Mouse (Mus musculus): ENCODE results near the gene Slc25a23.

The Slc25a23 gene

DNA sequence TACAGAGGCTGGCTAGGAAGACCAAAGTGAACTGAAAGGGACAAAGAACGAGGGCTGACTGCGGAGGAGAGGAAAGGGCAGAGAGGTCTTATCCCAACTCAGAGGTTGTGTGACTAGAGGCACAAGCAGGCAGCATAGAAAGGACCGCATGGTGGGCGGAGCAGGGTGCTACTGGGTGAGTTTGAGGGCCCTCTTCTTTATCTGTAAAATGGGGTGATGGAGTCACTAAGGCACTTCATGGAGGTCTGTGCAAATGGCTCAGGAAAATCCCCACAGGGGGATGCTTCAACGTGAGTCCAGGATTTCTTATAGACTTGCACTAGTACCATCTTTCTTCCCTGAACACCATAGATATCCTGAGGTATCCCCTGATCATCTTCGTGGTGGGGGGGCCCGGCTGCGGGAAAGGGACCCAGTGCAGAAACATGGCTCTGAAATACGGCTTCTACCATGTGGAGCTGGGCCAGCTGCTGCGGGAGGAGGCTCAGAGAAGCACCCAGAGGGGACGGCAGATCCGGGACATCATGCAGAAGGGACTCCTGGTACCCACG, 47.3 kb downstream of the Slc25a23 start:
- no peak for DNase-seq

DNA sequence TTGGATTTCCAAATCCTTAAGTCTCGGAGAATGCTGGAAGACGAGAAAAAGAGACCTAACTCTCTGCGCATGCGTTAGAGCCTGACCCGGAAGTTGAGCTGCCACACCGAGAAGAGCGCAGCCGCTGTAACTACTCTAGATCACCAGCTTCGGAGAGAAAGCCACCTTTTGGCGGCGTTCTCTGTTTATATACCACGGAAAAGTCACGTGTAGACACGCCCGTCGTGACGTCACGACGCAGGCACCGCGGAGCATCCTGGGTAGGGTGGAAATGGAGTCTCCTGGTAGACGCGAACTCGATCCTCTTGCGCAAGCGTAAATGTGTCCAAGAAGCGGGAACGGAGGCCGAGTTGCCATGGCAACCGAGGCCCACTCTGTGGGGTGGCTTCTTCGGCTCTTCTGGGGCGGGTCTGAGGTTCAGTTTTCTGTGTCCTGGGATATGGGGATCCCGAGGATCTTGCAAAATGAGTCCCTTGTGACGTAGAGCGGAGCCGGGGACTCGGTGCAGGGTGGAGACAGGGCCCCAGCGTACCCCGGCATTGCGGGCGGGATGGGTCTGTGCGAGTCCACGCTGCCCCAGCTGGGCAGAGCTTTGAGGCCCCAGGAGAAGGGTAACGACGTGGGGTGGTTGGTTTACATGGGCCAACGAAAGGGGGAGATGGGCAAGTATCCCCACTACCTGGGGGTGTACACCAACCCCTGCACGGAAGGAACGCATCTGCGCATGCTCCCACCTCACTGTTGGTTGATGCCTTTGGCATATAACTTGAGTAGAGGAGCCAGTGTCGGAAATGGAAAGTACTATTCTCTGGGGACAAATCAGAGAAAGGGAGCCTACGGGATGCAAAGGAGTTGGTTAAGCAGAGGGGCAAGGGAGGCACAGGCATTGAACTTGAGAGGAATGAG, 48.2 kb downstream of the Slc25a23 start, which contains the start of the genes Gtf2f1 and Gm17949:
Gene Gtf2f1 (minus strand): TSS at position 53 of the 906 bp plus-strand sequence.
Gene Gm17949 (plus strand): TSS at position 234 of the 906 bp plus-strand sequence.
- peak; percentile 93 to 96 for DNase-seq

DNA sequence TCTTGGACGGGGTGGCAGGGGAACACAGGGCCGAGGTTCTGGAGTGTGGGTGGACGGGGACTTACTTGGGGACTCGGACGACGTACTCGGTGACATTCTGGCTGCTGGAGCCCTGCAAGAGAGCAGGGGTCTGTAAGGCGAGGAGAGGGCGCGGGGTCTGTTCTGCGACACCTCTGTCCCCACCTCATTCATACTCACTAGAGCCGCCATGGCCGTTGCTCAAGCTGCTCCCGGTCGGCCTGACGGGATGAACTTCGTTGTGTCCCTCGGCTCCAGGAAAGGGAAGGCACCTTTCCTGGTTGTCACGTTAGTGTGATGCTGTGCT, 48.8 kb downstream of the Slc25a23 start:
- DNase-seq = no peak

DNA sequence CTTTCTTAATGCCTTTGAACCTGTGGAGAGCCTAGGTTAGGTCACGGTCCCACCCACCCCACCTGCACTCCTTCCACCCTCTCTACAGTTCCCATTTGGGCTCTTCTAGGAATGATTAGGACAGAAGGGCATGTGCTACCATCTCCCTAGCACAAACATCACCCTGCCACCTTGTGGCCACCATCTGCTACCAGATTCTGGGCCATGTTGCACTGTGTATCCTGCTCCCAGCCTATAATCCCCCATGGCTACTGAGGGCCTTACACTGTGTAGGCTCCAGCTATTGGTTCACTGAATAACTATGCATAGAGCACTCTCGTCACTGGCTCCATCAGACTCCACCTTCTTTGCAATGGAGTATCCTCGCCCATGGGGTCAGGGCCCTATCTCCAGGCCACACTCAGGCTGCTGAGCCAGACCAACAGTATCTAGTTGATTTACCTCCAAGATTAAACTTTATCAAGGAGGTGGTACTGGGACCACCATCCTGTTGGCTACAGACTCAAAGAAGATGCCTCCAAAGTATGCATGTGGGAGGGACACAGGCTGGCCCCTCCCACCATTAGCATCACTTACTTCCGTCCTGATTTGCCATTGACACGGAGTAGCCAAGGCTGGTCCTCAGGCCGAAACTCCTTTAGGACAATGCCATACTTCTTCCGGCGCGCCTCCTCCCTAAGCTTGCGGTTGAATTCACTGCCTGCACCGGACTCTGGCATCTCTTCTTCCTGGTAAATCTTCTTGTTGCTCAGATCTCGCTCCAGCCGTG, 52.3 kb downstream of the Slc25a23 start:
- peak in 1 of 2 experiments; percentile 51 for DNase-seq

DNA sequence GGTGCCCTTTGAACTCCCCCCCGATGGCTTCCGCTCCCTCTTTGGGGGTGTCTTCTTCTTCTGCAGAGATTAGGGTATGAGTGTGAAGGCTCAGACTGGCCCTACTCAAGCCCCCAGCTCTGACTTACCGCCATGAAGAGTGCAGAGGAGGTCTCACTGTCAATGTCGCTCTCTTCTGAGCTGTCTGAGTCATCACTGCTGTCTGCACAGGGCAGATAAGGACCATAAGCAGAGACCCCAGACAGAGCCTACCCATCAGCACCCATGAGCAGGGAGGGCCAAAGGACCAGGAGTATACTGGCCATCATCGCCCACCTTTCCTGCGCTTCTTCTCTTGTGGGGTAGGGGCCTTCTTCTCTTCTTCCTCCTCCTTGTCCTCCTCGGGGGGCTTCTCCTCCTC, 55.7 kb downstream of the Slc25a23 start:
- no peak for DNase-seq

DNA sequence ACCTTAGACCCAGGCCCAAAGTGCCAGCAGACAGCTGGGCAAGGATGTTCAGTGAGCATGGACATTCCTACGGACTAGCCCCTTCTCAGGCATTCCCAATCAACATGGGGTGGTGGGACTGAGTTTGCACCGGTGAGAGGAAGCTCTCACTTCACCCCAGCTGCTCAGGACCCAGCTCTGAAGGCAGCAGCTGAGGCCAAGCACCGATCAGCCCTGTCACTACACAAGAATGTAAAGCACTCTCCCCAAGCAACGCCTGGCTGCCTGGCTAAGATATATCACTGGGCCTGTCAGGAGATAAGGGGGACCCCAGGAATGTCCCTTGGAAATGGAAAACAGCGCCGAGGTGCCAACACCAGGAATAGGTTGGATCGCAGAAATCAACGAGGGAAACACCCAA, 58.4 kb downstream of the Slc25a23 start:
- DNase-seq = no peak

DNA sequence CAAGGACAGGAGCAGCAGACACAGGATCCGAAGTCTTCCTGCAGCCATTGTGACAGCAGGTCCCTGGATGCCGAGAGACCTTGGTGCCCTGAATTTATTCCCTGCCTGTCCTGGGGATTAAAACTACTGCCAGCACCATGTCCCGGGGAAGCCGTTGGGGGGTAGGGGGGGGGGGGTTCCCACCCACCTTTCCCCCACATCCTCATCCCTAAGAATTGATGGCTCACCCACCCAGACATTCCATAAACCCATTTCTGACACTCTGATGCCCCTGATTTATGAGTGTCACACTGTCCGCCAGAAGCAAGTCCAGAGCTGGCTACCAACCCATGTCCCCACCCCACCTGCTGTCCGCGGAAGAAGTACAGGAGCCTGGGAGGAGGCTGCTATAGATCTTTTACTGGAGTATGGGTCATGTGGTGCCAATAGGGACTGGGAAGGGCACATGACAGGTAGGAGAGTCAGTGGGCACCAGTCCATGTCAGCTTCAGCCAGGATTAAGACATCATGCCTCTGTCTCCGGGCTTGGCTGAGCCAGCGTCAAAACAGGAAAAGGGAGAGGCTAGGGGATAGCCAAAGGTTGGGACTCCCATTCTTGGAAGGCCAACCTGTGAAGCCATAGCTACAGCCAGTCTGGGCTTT, 59.6 kb downstream of the Slc25a23 start, which contains the start of gene Pspn:
Gene Pspn (minus strand): TSS at position 51 of the 642 bp plus-strand sequence.
- peak; percentile 17 to 22 for DNase-seq

DNA sequence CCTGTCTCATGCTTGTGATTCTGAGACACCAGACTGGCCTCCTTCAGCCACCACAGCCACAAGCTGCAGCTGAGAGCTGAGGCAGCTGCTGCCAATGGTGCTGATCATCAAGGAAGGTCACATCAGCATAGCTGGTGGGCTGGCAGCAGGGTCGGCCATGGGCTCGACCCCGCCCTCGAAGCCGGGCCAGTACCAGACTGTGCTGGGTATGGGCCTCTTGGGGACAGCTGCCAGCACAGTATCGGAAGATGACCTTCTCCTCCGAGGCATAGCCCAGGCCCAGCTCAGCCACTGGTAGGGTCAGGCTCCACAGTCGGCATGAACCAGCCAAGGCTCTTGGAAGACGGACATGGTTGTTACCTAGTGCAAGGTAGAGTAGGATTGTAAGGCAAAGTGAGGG, 60.2 kb downstream of the Slc25a23 start:
- no peak for DNase-seq

DNA sequence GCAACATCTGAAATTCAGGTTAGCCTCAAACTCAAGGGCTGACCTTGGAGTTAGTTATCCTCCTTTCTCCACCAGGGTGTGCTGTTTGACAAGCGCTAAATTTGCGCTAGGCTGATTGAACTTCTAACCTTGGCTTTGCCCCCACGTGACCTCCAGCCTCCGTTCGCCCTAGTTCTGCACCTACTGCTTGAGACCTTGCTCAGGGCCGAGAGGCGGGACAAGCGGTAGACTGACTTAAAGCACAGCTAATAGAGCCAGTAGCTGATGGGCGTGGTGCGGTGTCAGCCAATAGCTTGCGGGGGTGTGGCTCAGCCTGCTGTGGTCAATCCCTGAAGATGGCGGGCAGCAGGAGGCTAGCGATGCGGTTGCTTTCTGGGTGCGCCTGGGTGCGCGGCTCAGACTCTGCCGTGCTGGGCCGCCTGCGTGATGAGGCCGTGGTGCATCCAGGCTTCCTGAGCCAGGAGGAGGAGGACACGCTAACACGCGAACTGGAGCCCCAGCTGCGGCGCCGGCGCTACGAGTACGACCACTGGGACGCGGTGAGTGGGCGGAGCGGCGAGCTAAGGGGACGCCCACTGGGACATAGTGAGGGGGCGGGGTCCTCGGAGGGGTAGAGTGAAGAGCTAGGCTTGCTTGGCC, 62.5 kb downstream of the Slc25a23 start, which contains the start of gene Alkbh7:
Gene Alkbh7 (plus strand): TSS at position 311 of the 639 bp plus-strand sequence.
- peak; percentile 98 to 100 for DNase-seq

DNA sequence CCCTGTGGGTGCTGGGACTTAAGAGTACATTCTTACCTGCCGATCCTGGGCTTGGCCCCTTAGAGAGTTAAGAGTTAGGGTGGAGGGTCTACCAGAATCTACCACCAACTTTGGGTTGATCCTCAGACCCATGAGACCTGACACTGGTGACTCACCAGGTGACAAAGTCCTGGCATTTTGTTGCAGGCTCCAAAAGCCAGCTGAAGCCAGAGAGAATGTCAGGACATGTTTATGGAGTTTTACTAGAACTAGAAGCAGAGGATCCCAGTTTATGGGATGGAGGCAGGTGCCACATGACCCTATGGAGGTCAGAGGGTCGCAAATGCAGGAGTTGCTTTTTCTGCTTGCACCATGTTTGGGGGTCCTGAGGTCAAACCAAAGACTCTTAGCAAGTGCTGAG, 63.2 kb downstream of the Slc25a23 start:
- no peak for DNase-seq

DNA sequence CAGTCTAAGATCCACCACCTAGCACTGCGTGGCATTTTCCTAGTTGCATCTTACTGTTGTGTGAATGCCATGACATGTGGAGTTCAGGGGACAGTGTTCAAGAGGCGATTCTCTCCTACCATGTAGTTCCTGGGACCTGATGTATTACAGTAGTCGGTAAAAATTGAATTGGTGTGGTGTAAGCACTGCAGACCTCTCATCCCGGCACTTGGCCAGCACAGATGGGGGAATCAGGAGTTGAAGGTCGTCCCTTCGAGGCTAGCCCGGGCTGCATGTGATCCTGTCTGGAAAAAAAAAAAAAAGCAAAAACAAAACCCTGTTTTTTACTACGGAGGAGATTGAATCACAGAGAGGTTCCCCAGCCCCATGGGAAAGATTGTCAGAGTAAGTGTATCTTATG, 64.6 kb downstream of the Slc25a23 start:
- no peak for DNase-seq
